Mouse (Mus musculus) thymus, adult 2 months (tissue): ENCODE data around the gene Cygb.
"Not testable (repeated sequence)": the region's sequence is repeated elsewhere in the genome, so short reads cannot be mapped to it uniquely, and the experiment has no call there.

ENCODE experiments used
- CTCF ChIP-seq: fragments of 200-500 bp; IDR thresholded peaks from 2 replicates; pipeline ENCODE4 v1.5.1; 2012; ENCODE audit warnings: mild to moderate bottlenecking, control low read depth, low read length, moderate library complexity, borderline replicate concordance; ENCODE audit not compliant: control insufficient read depth, poor library complexity, insufficient read depth; ENCODE audit errors: extremely low read depth
- POLR2A ChIP-seq: fragments of 200-500 bp; IDR thresholded peaks from 2 replicates; pipeline ENCODE4 v1.6.1; 2012; ENCODE audit warnings: mild to moderate bottlenecking, low read length, control low read depth, moderate library complexity; ENCODE audit not compliant: control insufficient read depth, poor library complexity, insufficient read depth; ENCODE audit errors: extremely low read depth

GRCm38 (mm10) chr11:116611168-116611567 is 42.9 kb downstream of the Cygb start:
- TF ChIP-seq CTCF, POLR2A: not testable (repeated sequence)
